Mouse (Mus musculus) hindbrain, embryonic 11.5 days (tissue): ENCODE measurements at regions not wholly inside any gene's neighbourhood (a gene's known extent, or its start where the extent isn't known, plus 50 kb on each side); places are given as distances from the start of the nearest gene placed in this dataset.
A peak's percentile ranks its signal among the peaks of the same experiment; 100 is the strongest.

Source experiments
- ATAC-seq: fragments of 200-750 bp; cut with Nextera tagmentation; 2 replicates; pipeline ENCODE4 v1.8.0; 2017; ENCODE audit warnings: mild to moderate bottlenecking, moderate TSS enrichment, moderate library complexity; ENCODE audit not compliant: low FRiP score
- DNase-seq: peaks from one replicate; pipeline ENCODE4 v3.0.0-alpha.2; 2015; ENCODE audit warnings: low spot score
- H3K27ac ChIP-seq: fragments of 300-500 bp; sonication (generic); 2 replicates; pipeline ENCODE4 v1.5.1; 2014; ENCODE audit warnings: mild to moderate bottlenecking, low read depth, low read length
- H3K27me3 ChIP-seq: fragments of 300-500 bp; sonication (generic); 2 replicates; pipeline ENCODE4 v1.6.1; 2014; ENCODE audit warnings: mild to moderate bottlenecking, low read length, moderate library complexity, mixed read lengths; ENCODE audit not compliant: control insufficient read depth, insufficient read depth
- H3K36me3 ChIP-seq: fragments of 300-500 bp; sonication (generic); 2 replicates; pipeline ENCODE4 v1.6.1; 2014; ENCODE audit warnings: mild to moderate bottlenecking, low read length, moderate library complexity, mixed read lengths; ENCODE audit not compliant: control insufficient read depth, insufficient read depth
- H3K4me1 ChIP-seq: fragments of 300-500 bp; sonication (generic); replicated peaks from 2 replicates; pipeline ENCODE4 v1.6.1; 2014; ENCODE audit warnings: low read length, mixed read lengths; ENCODE audit not compliant: control insufficient read depth, insufficient read depth
- H3K4me2 ChIP-seq: fragments of 300-500 bp; sonication (generic); replicated peaks from 2 replicates; pipeline ENCODE4 v1.6.1; 2014; ENCODE audit warnings: mild to moderate bottlenecking, low read depth, low read length
- H3K4me3 ChIP-seq: fragments of 300-500 bp; sonication (generic); 2 replicates; pipeline ENCODE4 v1.5.1; 2014; ENCODE audit warnings: low read depth, low read length
- H3K9ac ChIP-seq: fragments of 300-500 bp; sonication (generic); 2 replicates; pipeline ENCODE4 v1.6.1; 2014; ENCODE audit warnings: low read depth, low read length
- H3K9me3 ChIP-seq: fragments of 300-500 bp; sonication (generic); 2 replicates; pipeline ENCODE4 v1.6.1; 2016; ENCODE audit warnings: low read length; ENCODE audit not compliant: control insufficient read depth
- WGBS: fragments of 180-500 bp; shearing (Covaris S2); extraction: QIAGEN DNeasy Blood & Tissue Kit; methylation state at CpG from one replicate; pipeline ENCODE4 v1.1.7; 2014; 5-methylcytosine and 5-hydroxymethylcytosine counted together

DNA sequence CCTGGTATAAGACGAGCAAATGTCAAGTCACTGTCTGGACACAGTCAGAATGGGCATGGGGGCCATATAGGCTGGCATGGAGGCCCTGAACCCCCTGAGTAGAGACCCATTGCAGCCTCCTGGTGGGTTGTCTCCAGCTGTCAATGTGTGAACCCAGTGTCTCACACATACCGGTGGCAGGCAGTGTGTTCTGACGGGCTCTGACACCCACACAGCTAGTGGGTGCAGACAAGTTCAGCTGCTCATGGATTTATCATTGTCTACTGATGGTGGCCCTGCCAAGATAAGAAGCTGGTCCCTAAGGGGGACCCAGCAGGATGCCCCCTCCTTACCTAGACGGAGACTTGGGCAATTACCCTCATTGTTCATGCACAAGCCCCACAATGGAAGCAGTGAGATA, 280.8 kb downstream of the CK137956 start:
- Histone ChIP-seq H3K9ac (no peak overlapping the region), H3K36me3 (no peaks in the 10 kb centered on the region), H3K27ac (no peak overlapping the region), H3K9me3 (no peaks in the 10 kb centered on the region), H3K4me2 (no peak overlapping the region), H3K27me3 (no peaks in the 10 kb centered on the region), H3K4me3 (no peak overlapping the region), H3K4me1 (no peaks in the 10 kb centered on the region)
- ATAC-seq (no peak), DNase-seq (no peak)
- WGBS = 33% methylated on average over 4 of the region's 4 CpGs

DNA sequence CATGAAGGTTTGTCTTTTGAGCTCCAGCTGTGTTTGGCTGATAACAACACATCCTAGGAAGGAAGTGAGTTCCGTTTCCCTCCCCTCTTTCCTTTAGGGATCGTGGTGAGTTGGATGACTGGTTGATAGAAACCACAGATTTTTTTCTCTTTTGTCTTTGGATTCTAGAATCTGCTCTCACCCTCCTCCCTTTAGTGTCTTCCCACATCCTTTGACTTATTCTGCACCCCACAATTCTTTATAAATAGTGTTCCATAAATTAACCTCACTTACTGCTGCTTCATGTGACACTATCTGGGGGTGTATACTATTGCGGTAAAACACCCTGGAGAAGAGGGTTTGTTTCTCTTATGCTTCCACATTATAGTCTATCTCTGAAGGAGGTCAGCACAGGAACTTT, 285.7 kb downstream of the CK137956 start:
- Histone ChIP-seq H3K4me3 (no peak overlapping the region), H3K4me2 (no peak overlapping the region), H3K27ac (no peak overlapping the region), H3K4me1 (no peaks in the 10 kb centered on the region), H3K36me3 (no peaks in the 10 kb centered on the region), H3K9ac (no peak overlapping the region), H3K9me3 (no peaks in the 10 kb centered on the region), H3K27me3 (no peaks in the 10 kb centered on the region)
- DNase-seq (no peak), ATAC-seq (no peak)
- 84% methylated on average over 3 of the region's 3 CpGs for WGBS

DNA sequence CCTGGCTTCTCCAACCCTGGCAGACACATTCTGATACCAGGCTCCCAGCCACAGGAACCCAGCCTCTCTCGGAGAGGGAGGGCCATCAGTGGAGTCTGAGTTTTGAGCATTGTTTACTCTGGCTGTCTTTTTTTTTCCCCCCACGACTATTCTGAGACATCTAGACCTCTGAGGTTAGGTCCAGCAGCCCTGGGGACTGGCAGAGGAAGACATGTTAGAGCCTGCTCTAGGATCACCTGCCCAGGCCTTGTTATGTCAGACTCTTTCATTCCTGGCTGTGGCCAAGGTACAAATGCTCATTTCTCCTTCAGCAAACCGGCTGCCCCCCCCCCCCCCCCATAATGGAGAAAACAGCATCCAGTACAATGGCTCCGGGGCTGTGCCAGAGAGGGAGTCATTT, 291.4 kb downstream of the CK137956 start:
- H3K36me3 ChIP-seq = no peaks in the 10 kb centered on the region
- H3K9me3 ChIP-seq = no peaks in the 10 kb centered on the region
- DNase-seq (no peak), ATAC-seq (no peak)
- 37% methylated on average over 4 of the region's 4 CpGs for WGBS
- H3K4me2 ChIP-seq = no peak overlapping the region
- H3K4me3 ChIP-seq = no peak overlapping the region
- H3K9ac ChIP-seq = no peak overlapping the region
- H3K27ac ChIP-seq = no peak overlapping the region
- H3K27me3 ChIP-seq = no peaks in the 10 kb centered on the region
- no peaks in the 10 kb centered on the region; the same call in 1 of the 2 replicates for H3K4me1 ChIP-seq

DNA sequence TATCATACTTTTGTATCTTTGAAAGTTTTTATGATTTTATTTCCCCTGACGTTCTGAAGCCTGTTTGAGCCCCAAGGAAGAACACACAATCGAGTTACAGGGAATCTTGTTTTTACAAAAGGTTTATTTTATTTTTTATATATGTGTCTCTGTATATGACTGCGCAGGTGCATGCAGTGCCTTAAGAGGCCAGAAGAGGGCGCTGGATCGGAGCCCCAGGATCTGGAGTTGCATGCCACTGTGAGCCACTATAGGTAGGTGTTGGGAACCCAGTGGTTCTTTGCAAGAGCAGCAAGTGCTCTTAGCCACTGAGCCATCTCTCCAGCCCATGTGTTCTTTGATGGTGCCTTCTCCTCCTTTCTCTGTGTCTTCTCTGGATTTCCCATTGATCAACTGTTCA, 292.3 kb downstream of the CK137956 start:
- Histone ChIP-seq H3K4me1 (no peaks in the 10 kb centered on the region; the same call in 1 of the 2 replicates), H3K27me3 (no peaks in the 10 kb centered on the region), H3K9me3 (no peaks in the 10 kb centered on the region), H3K36me3 (no peaks in the 10 kb centered on the region), H3K9ac (no peak overlapping the region), H3K27ac (no peak overlapping the region), H3K4me3 (no peak overlapping the region), H3K4me2 (no peak overlapping the region)
- ATAC-seq = no peak
- DNase-seq = no peak
- 56% methylated on average over 5 of the region's 5 CpGs for WGBS

GRCm38 (mm10) chr4:127675745-127676315, 294.9 kb downstream of the CK137956 start:
- WGBS = 36% methylated on average over 16 of the region's 16 CpGs
- Histone ChIP-seq H3K4me2 (peak overlapping the region; percentile 7), H3K4me3 (no peak overlapping the region), H3K36me3 (no peaks in the 10 kb centered on the region), H3K4me1 (no peaks in the 10 kb centered on the region; the same call in 1 of the 2 replicates), H3K27ac (peak overlapping the region; percentile 74), H3K27me3 (no peaks in the 10 kb centered on the region), H3K9me3 (no peaks in the 10 kb centered on the region), H3K9ac (no peak overlapping the region)
- DNase-seq (peak; percentile 51), ATAC-seq (peak; percentile 54; the same call in 1 of the 2 replicates)

GRCm38 (mm10) chr4:127659950-127660349, 302.0 kb upstream of the Gjb5 start:
- Histone ChIP-seq H3K27ac (no peak overlapping the region), H3K9ac (no peak overlapping the region), H3K4me3 (no peak overlapping the region), H3K36me3 (no peaks in the 10 kb centered on the region), H3K4me1 (no peaks in the 10 kb centered on the region), H3K27me3 (no peaks in the 10 kb centered on the region), H3K4me2 (no peak overlapping the region), H3K9me3 (no peaks in the 10 kb centered on the region)
- ATAC-seq (no peak), DNase-seq (no peak)
- 89% methylated on average over 1 of the region's 1 CpGs for WGBS

- ATAC-seq (no peak), DNase-seq (no peak)
- no peaks in the 10 kb centered on the region for H3K9me3 ChIP-seq
- no peak overlapping the region for H3K27ac ChIP-seq
- H3K36me3 ChIP-seq = no peaks in the 10 kb centered on the region
- H3K9ac ChIP-seq = no peak overlapping the region
- H3K4me1 ChIP-seq = no peaks in the 10 kb centered on the region
- no peak overlapping the region for H3K4me3 ChIP-seq
- H3K4me2 ChIP-seq = no peak overlapping the region
- WGBS = 77% methylated on average over 5 of the region's 5 CpGs
- H3K27me3 ChIP-seq = no peaks in the 10 kb centered on the region
Observed at GRCm38 (mm10) chr4:127651601-127652000, 293.6 kb upstream of the Gjb5 start.

DNA sequence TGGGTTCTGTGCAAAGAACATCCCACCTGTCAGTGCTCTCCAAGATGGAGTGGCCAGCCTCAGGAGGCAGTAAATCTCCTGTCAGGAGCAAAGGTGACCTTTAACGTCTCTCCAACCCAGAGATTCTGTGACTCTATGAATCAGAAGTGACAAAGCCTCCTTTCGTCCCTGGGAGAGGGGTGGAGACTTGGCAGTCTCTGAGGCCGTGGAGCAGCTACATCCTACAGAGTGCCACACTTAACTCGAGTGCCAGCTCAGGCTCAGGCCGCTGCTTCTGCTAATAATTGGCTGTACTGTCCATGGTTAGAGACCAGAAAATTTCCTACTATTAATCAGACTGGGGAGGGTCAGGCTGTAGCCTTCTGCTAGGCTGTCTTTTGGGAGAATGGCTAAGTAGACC, 290.0 kb upstream of the Gjb5 start:
- H3K36me3 ChIP-seq = no peaks in the 10 kb centered on the region
- 57% methylated on average over 5 of the region's 5 CpGs for WGBS
- no peak for DNase-seq
- H3K4me1 ChIP-seq = no peaks in the 10 kb centered on the region
- no peaks in the 10 kb centered on the region for H3K27me3 ChIP-seq
- no peaks in the 10 kb centered on the region for H3K9me3 ChIP-seq
- no peak overlapping the region for H3K27ac ChIP-seq
- no peak overlapping the region for H3K9ac ChIP-seq
- H3K4me3 ChIP-seq = no peak overlapping the region
- H3K4me2 ChIP-seq = no peak overlapping the region
- no peak for ATAC-seq

DNA sequence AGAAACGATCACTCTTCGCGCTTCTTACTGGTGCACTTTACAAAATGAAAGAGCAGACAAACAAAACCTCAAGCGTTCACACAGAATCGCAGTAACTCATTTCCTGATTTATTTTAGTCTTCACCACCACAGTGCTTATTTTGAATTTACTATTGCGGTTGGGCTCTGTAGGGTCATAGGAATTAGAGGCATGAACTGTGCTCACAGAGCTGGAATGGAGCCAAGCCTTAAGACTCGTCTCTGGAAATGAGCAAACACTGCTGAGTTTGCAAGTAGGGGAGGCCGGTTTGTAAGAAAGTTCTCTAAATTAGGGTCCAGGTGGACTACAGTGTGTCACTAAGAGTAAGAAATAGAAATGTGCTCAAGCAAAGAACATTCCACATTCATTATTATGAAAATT, 289.2 kb upstream of the Gjb5 start:
- DNase-seq = no peak
- 91% methylated on average over 8 of the region's 8 CpGs for WGBS
- H3K9me3 ChIP-seq = no peaks in the 10 kb centered on the region
- H3K9ac ChIP-seq = no peak overlapping the region
- no peaks in the 10 kb centered on the region for H3K4me1 ChIP-seq
- H3K36me3 ChIP-seq = no peaks in the 10 kb centered on the region
- no peaks in the 10 kb centered on the region for H3K27me3 ChIP-seq
- H3K27ac ChIP-seq = no peak overlapping the region
- H3K4me3 ChIP-seq = no peak overlapping the region
- H3K4me2 ChIP-seq = no peak overlapping the region
- no peak for ATAC-seq
